Mouse (Mus musculus): ENCODE data around the gene Mgmt. TPM values are rescaled to one million over a fixed set of nuclear protein-coding genes. Genes with fewer than 3 reads are reported as not detected.

Gene Mgmt
- total and polyA plus RNA-seq, 3 experiments = 5.2 to 10.8 (median 8.5) TPM

- TF ChIP-seq CHD2 (IDR thresholded peaks at IDR 0.05; ENCODE audit: low read length) = no peak
- TF ChIP-seq SIN3A (IDR thresholded peaks at IDR 0.05; ENCODE audit: low read length) = no peak
- no peak for TF ChIP-seq JUN (IDR thresholded peaks at IDR 0.05; ENCODE audit: insufficient read depth, low read depth, low read length)
- no peak for TF ChIP-seq PAX5 (IDR thresholded peaks at IDR 0.05; ENCODE audit: low read length)
- no peak for TF ChIP-seq USF1 (IDR thresholded peaks at IDR 0.05; ENCODE audit: low read depth, low read length)
- TF ChIP-seq ZKSCAN1 (IDR thresholded peaks at IDR 0.05; ENCODE audit: borderline replicate concordance, low read depth, low read length) = no peak
- no peak for TF ChIP-seq HCFC1 (IDR thresholded peaks at IDR 0.05; ENCODE audit: low read depth, low read length)
- no peak for TF ChIP-seq ETS1 (conservative IDR thresholded peaks at IDR 0.05; ENCODE audit: low read depth, low read length)
- TF ChIP-seq MAX (IDR thresholded peaks at IDR 0.05; ENCODE audit: low read length) = no peak
- no peak for TF ChIP-seq ZC3H11A (IDR thresholded peaks at IDR 0.05; ENCODE audit: low read depth, low read length)
- no peak for TF ChIP-seq RCOR1 (conservative IDR thresholded peaks at IDR 0.05; ENCODE audit: low read depth, low read length)
- TF ChIP-seq MEF2A (IDR thresholded peaks at IDR 0.05; ENCODE audit: borderline replicate concordance, low read depth, low read length) = no peak
- TF ChIP-seq POLR2AphosphoS2 (IDR thresholded peaks at IDR 0.05; ENCODE audit: low read depth, low read length) = no peak
- TF ChIP-seq IRF4 (IDR thresholded peaks at IDR 0.05; ENCODE audit: low read depth, low read length) = no peak
- TF ChIP-seq ELF1 (IDR thresholded peaks at IDR 0.05; ENCODE audit: low read depth, low read length) = no peak
- TF ChIP-seq MYC (IDR thresholded peaks at IDR 0.05; ENCODE audit: low read depth, low read length) = no peak
- TF ChIP-seq ZMIZ1 (IDR thresholded peaks at IDR 0.05; ENCODE audit: low read depth, low read length) = no peak
- TF ChIP-seq POLR2A (IDR thresholded peaks at IDR 0.05; ENCODE audit: low read depth, low read length) = no peak
- H3K36me3 ChIP-seq (replicated peaks in 1 of 2; ENCODE audit: control insufficient read depth in 1 of 2, insufficient read depth in 1 of 2, low read length in 1 of 2) = no peaks in the 10 kb centered on the region
- H3K79me2 ChIP-seq (replicated peaks; ENCODE audit: control insufficient read depth, extremely low read depth, insufficient read depth, poor library complexity, severe bottlenecking) = no peaks in the 10 kb centered on the region
- H3K9ac ChIP-seq (ENCODE audit: insufficient read depth, low read depth) = no peak overlapping the region
- no peak overlapping the region for H3K4me2 ChIP-seq (ENCODE audit: insufficient read depth, low read depth, poor library complexity, severe bottlenecking)
- no peak overlapping the region for H3K4me3 ChIP-seq (replicated peaks in 1 of 3; ENCODE audit: low read depth in 2 of 3, low read length in 2 of 3, poor library complexity in 1 of 3)
- H3K27me3 ChIP-seq (replicated peaks) = no peaks in the 10 kb centered on the region
- dilution Hi-C loops (cut with MboI; ENCODE audit: extremely low pct_ligation_motif_present, extremely low pct_unique_long_range_greater_than_20kb, low sequenced_read_pairs) = no loop called here
- in situ Hi-C loops (cut with MboI; ENCODE audit: low pct_ligation_motif_present, low pct_unique_long_range_greater_than_20kb, low sequenced_read_pairs) = no loop called here
- no peak for DNase-seq (ENCODE audit: extremely low read depth)
- no peaks in the 10 kb centered on the region for H3K9me3 ChIP-seq (replicated peaks; ENCODE audit: low read length)
- no peak overlapping the region for H3K27ac ChIP-seq (ENCODE audit: insufficient read depth, low read depth)
- H3K4me1 ChIP-seq (ENCODE audit: control insufficient read depth in 1 of 2, insufficient read depth in 2 of 2) = peaks cover 6 to 34% of the 10 kb centered on the region in 2 experiments; a peak in 3 of 4 replicates
Observed at GRCm38 (mm10) chr7:137066211-137066610, 171.8 kb downstream of the Mgmt start.

- no peak for TF ChIP-seq JUN (IDR thresholded peaks at IDR 0.05; ENCODE audit: insufficient read depth, low read depth, low read length)
- TF ChIP-seq SIN3A (IDR thresholded peaks at IDR 0.05; ENCODE audit: low read length) = no peak
- peak; percentile 57; the same call in 1 of the 2 replicates for TF ChIP-seq MAFK (IDR thresholded peaks at IDR 0.05; ENCODE audit: insufficient replicate concordance, low read length)
- TF ChIP-seq ZNF384 (IDR thresholded peaks at IDR 0.05; ENCODE audit: low read depth, low read length) = no peak
- Histone ChIP-seq H3K79me2 (replicated peaks; ENCODE audit: control insufficient read depth, extremely low read depth, insufficient read depth, poor library complexity, severe bottlenecking) (no peaks in the 10 kb centered on the region), H3K9ac (ENCODE audit: insufficient read depth, low read depth) (no peak overlapping the region), H3K4me1 (ENCODE audit: control insufficient read depth in 1 of 2, insufficient read depth in 2 of 2) (peaks cover 3 to 30% of the 10 kb centered on the region in 2 experiments; a peak in 3 of 4 replicates), H3K27me3 (replicated peaks) (no peaks in the 10 kb centered on the region), H3K36me3 (replicated peaks in 1 of 2; ENCODE audit: control insufficient read depth in 1 of 2, insufficient read depth in 1 of 2, low read length in 1 of 2) (peaks cover 0 to 2% of the 10 kb centered on the region in 2 experiments), H3K27ac (ENCODE audit: insufficient read depth, low read depth) (no peak overlapping the region), H3K4me2 (ENCODE audit: insufficient read depth, low read depth, poor library complexity, severe bottlenecking) (no peak overlapping the region), H3K9me3 (replicated peaks; ENCODE audit: low read length) (no peaks in the 10 kb centered on the region), H3K4me3 (replicated peaks in 1 of 3; ENCODE audit: low read depth in 2 of 3, low read length in 2 of 3, poor library complexity in 1 of 3) (no peak overlapping the region)
- dilution Hi-C loops (cut with MboI; ENCODE audit: extremely low pct_ligation_motif_present, extremely low pct_unique_long_range_greater_than_20kb, low sequenced_read_pairs) (no loop called here), in situ Hi-C loops (cut with MboI; ENCODE audit: low pct_ligation_motif_present, low pct_unique_long_range_greater_than_20kb, low sequenced_read_pairs) (no loop called here)
- no peak for DNase-seq (ENCODE audit: extremely low read depth)
Observed at GRCm38 (mm10) chr7:137066997-137067396, 172.6 kb downstream of the Mgmt start.

Data from CH12.LX (cell line).